Mouse (Mus musculus) lung, adult 2 months (tissue): ENCODE measurements around the gene Paqr3.

Source experiments
- CTCF ChIP-seq: fragments of 200-500 bp; IDR thresholded peaks from 2 replicates; pipeline ENCODE4 v1.5.1; 2011; ENCODE audit warnings: mild to moderate bottlenecking, low read length, control low read depth; ENCODE audit not compliant: insufficient read depth
- POLR2A ChIP-seq: fragments of 200-500 bp; IDR thresholded peaks from 2 replicates; pipeline ENCODE4 v1.6.1; 2011; ENCODE audit warnings: low read depth, mild to moderate bottlenecking, control low read depth, low read length, borderline replicate concordance; ENCODE audit errors: extremely low read depth

- no peak for TF ChIP-seq POLR2A
- no peak for TF ChIP-seq CTCF
Observed at GRCm38 (mm10) chr5:97154688-97155087, 43.3 kb upstream of the Paqr3 start.
